Mouse (Mus musculus): ENCODE results near the gene Tcf7l2. TPM values are rescaled to one million over a fixed set of nuclear protein-coding genes. Genes with fewer than 3 reads are reported as not detected.

The Tcf7l2 gene
- polyA plus RNA-seq, 1 experiment: 22.0 TPM

DNA sequence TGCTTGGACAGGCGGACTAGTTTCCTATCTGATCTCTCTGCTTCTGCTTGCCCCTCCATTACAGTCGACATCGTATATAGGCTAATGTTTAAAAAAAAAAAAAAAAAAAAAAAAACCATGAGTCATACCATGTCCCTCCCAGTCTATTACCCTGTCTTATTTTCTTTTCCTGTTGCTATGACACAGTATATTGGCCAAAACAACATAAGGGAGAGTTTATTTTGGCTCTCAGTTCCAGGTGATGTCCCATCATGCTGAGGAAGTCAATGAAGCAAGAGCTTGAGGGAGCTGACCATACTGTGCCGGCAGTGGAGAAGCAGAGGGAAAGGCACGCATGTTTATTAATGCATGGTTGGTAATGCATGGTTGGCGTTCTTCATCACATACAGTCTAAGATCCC is 215.1 kb downstream of the Tcf7l2 start:
- WGBS: 39% methylated on average over 6 of the region's 6 CpGs
- DNase-seq (ENCODE audit: low read depth, low spot score): peak; percentile 42

DNA sequence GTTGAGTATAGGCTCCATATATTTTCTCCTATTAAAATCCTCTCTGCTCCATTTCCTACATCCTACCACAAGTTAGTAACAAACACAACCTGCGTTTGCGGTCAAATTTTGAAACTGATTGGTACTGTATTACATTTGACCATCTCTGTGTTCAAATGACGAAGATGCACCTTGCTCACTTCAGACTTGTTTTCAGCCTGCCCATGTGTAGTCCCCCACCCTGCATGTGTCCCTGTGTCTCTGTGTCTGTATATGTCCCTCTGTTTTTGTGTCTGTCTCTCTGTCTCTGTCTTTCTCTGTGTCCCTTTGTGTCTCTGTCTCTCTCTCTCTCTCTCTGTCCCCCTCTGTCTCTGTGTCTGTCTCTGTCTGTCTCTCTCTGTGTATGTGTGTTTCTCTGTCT is 222.8 kb downstream of the Tcf7l2 start:
- DNase-seq (ENCODE audit: low read depth, low spot score): no peak
- WGBS: 93% methylated on average over 3 of the region's 3 CpGs

DNA sequence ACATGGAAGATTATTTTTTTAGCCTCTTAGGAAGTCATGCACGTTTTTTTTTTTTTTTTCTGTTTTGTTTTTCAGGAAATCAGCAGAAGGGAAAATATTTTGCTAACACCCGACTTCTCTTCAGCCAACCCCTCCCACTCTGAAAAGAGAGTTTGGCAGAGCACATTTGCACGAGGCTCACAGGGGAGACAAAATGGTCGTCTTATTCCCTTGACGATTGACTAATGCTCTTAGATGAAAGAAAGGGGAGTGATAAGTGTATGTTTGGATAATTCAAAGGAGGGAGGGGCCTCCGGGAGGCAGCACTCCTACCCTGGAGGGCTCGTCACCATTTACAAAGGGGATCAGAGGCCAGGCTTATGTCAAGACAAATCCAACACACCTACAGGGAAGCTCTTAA is 224.4 kb downstream of the Tcf7l2 start:
- 39% methylated on average over 7 of the region's 7 CpGs for WGBS
- DNase-seq (ENCODE audit: low read depth, low spot score): no peak

DNA sequence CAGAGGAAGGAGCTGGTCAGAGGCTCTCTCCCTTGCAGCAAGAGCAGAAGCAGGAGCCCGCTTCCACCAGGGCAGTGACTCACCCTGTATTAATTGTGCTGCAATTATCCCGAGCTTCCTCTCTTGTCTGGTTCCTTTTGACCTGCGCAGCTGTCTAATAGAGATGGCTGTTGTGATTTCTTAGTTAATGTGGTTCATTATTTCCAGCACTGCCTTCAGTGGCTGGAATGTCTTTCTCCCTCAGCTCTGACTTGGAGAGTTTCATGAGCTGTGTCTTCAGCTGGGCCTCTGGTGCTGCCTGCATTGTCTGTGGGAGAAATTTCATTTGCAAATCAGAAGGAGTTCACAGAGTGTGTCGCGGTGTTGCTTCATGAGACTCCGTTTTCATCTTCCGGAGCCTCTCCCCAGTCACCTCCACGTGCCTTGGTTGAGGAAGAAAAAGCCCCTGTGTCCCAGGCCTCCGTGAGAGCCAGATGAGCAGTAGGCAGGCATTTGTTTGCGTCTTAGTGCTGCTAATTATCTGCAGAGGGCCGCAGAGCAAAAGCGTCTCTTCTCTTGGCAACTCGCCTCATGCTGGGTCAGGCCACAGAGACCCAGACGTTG is 228.4 kb downstream of the Tcf7l2 start:
- 47% methylated on average over 14 of the region's 14 CpGs for WGBS
- no peak for DNase-seq (ENCODE audit: low read depth, low spot score)

DNA sequence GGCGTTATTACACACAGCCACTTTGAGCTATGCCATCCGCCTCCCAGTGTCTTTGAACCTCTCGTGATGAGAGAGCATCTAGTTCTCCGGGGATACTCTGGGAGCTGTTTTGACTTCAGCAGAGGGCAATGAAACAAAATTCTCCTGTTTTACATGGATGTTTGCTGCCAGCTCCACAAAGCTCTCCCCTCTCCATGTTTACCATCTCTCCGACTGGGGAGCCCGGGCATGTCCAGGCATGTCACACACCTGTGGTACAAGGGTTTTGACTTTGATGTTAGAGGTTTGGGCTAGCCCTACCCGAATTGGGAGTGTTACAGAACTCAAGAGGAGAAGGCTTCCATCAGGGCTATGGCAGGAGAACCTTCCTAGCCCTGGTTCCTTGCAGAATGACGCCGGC is 234.5 kb downstream of the Tcf7l2 start:
- WGBS: 88% methylated on average over 9 of the region's 9 CpGs
- DNase-seq (ENCODE audit: low read depth, low spot score): no peak

All from large intestine, adult 2 months (tissue).